Mouse (Mus musculus) stomach, embryonic 16.5 days (tissue): ENCODE data around the gene Thbs1. TPM values are rescaled to one million over a fixed set of nuclear protein-coding genes. Genes with fewer than 3 reads are reported as not detected.

ENCODE experiments used
- ATAC-seq: fragments of 200-750 bp; cut with Nextera tagmentation; 2 replicates; pipeline ENCODE4 v1.8.0; 2017; ENCODE audit warnings: moderate number of reproducible peaks, moderate TSS enrichment; ENCODE audit not compliant: insufficient read depth, low FRiP score
- H3K27ac ChIP-seq: fragments of 300-500 bp; sonication (generic); 2 replicates; pipeline ENCODE4 v1.5.1; 2014; ENCODE audit warnings: low read length
- H3K27me3 ChIP-seq: fragments of 300-500 bp; sonication (generic); 2 replicates; pipeline ENCODE4 v1.6.1; 2014; ENCODE audit warnings: low read length, control low read depth, mixed read lengths; ENCODE audit not compliant: control insufficient read depth, insufficient read depth
- H3K36me3 ChIP-seq: fragments of 300-500 bp; sonication (generic); 2 replicates; pipeline ENCODE4 v1.6.1; 2014; ENCODE audit warnings: low read length; ENCODE audit not compliant: control insufficient read depth, insufficient read depth
- H3K4me1 ChIP-seq: fragments of 300-500 bp; sonication (generic); 2 replicates; pipeline ENCODE4 v1.6.1; 2014; ENCODE audit warnings: low read length, control low read depth, mixed read lengths; ENCODE audit not compliant: control insufficient read depth, insufficient read depth
- H3K4me2 ChIP-seq: fragments of 300-500 bp; sonication (generic); 2 replicates; pipeline ENCODE4 v1.6.1; 2014; ENCODE audit warnings: low read depth, low read length, mixed read lengths
- H3K4me3 ChIP-seq: fragments of 300-500 bp; sonication (generic); replicated peaks from 2 replicates; pipeline ENCODE4 v1.5.1; 2014; ENCODE audit warnings: mild to moderate bottlenecking, low read length
- H3K9ac ChIP-seq: fragments of 300-500 bp; sonication (generic); 2 replicates; pipeline ENCODE4 v1.6.1; 2014; ENCODE audit warnings: low read length
- H3K9me3 ChIP-seq: fragments of 300-500 bp; sonication (generic); replicated peaks from 2 replicates; pipeline ENCODE4 v1.6.1; 2016; ENCODE audit warnings: low read length, control low read depth; ENCODE audit not compliant: control insufficient read depth
- WGBS: fragments of 180-500 bp; shearing (Covaris S2); extraction: QIAGEN DNeasy Blood & Tissue Kit; methylation state at CpG from one replicate; pipeline ENCODE4 v1.1.7; 2014; 5-methylcytosine and 5-hydroxymethylcytosine counted together
- polyA plus RNA-seq: library from polyadenylated mRNA; unstranded; fragments of >200 nt; fragmentation: Nextera tagmentation; extraction: Ambion mirVana; gene quantifications from 2 replicates; pipeline ENCODE4 v1.2.1, GENCODE M21; 2015

Gene Thbs1
- polyA plus RNA-seq, 1 experiment from 2014 or later = 79.3 TPM

- Histone ChIP-seq H3K4me1 (peaks cover 14% of the 10 kb centered on the region; the same call in 1 of the 2 replicates), H3K4me3 (no peak overlapping the region), H3K9ac (no peak overlapping the region), H3K27me3 (no peaks in the 10 kb centered on the region), H3K4me2 (no peak overlapping the region), H3K36me3 (no peaks in the 10 kb centered on the region), H3K27ac (no peak overlapping the region), H3K9me3 (no peaks in the 10 kb centered on the region)
- no peak for ATAC-seq
- 77% methylated on average over 3 of the region's 3 CpGs for WGBS
Observed at GRCm38 (mm10) chr2:118158095-118158494, 46.4 kb downstream of the Thbs1 start.

GRCm38 (mm10) chr2:118159126-118159525 lies 47.5 kb downstream of the Thbs1 start:
- 52% methylated on average over 6 of the region's 6 CpGs for WGBS

DNA sequence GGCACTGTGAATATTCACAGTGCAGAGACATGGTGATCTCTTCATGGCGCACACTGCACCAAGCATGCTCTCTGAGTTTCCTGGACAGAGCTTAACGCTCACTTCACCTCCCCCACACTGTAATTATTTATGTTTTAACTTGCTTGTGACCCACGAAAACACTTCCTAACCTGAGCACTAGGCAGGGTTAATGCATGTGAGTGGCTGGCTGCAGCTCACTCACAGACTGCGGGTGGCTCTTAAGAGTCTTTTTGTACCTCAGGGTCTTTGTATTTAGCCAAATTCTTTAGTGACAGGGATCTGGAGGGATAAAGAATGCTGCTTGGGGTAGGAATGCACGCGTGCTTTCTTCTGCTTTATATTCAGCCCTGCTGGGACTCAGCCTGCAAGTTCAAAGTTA lies 48.9 kb downstream of the Thbs1 start:
- 17% methylated on average over 6 of the region's 6 CpGs for WGBS
- H3K36me3 ChIP-seq = no peaks in the 10 kb centered on the region
- no peaks in the 10 kb centered on the region for H3K9me3 ChIP-seq
- ATAC-seq = peak; percentile 37; the same call in 1 of the 2 replicates
- no peak overlapping the region for H3K4me2 ChIP-seq
- no peak overlapping the region for H3K4me3 ChIP-seq
- peak overlapping the region; percentile 48 for H3K27ac ChIP-seq
- no peaks in the 10 kb centered on the region for H3K27me3 ChIP-seq
- H3K4me1 ChIP-seq = peaks cover 14% of the 10 kb centered on the region; the same call in 1 of the 2 replicates
- H3K9ac ChIP-seq = no peak overlapping the region

More at GRCm38 (mm10) chr2:118159126-118159525, 47.5 kb downstream of the Thbs1 start:
- peaks cover 14% of the 10 kb centered on the region; the same call in 1 of the 2 replicates for H3K4me1 ChIP-seq
- no peaks in the 10 kb centered on the region for H3K36me3 ChIP-seq
- no peak overlapping the region for H3K9ac ChIP-seq
- H3K27ac ChIP-seq = peak overlapping the region; percentile 44; the same call in 1 of the 2 replicates
- H3K9me3 ChIP-seq = no peaks in the 10 kb centered on the region
- no peaks in the 10 kb centered on the region for H3K27me3 ChIP-seq
- no peak for ATAC-seq
- no peak overlapping the region for H3K4me2 ChIP-seq
- H3K4me3 ChIP-seq = no peak overlapping the region

DNA sequence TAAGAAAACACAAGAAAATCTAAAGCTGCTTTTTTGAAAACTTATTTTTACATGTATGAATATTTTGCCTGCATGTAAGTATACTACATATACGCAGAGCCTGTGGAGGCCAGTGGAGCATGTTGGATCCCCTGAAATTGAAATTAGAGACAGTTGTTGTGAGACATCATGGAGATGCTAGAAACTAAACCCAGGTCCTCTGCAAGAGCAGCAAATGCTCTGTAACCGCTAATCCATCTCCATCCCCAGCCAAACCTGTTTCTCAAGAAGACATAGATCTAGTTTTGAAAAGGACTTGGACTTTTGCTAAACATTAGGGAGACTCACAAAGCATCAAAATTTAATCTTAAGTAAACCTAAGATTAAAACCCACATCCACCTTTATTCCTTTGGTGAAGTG lies 49.3 kb downstream of the Thbs1 start:
- ATAC-seq = no peak
- H3K4me1 ChIP-seq = peaks cover 14% of the 10 kb centered on the region; the same call in 1 of the 2 replicates
- H3K4me2 ChIP-seq = no peak overlapping the region
- 66% methylated on average over 2 of the region's 2 CpGs for WGBS
- H3K36me3 ChIP-seq = no peaks in the 10 kb centered on the region
- no peak overlapping the region for H3K4me3 ChIP-seq
- no peaks in the 10 kb centered on the region for H3K9me3 ChIP-seq
- H3K27ac ChIP-seq = peak overlapping the region; percentile 48; the same call in 1 of the 2 replicates
- H3K27me3 ChIP-seq = no peaks in the 10 kb centered on the region
- H3K9ac ChIP-seq = no peak overlapping the region

DNA sequence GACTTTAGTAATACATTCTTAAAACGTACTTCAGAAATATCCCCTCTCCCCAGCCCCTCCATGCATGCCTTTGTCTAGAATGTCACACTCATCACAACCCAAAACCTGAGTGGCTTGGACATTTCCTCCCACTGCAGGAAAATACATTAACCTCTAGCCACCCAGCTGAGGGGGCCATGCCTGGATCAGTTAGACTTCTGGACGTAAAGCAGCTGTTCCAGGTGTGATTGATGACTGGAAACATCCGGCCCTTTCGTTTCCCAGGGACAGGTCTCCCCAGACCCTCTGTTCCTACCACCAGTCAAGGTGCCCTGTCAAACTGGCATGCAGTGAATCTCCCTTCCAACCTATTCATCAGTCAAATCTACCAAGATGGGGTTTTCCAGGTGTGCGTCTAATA lies 50.8 kb downstream of the Thbs1 start:
- H3K4me1 ChIP-seq = peaks cover 14% of the 10 kb centered on the region; the same call in 1 of the 2 replicates
- H3K27me3 ChIP-seq = no peaks in the 10 kb centered on the region
- H3K9me3 ChIP-seq = no peaks in the 10 kb centered on the region
- H3K9ac ChIP-seq = no peak overlapping the region
- WGBS = 45% methylated on average over 5 of the region's 5 CpGs
- no peak for ATAC-seq
- H3K27ac ChIP-seq = no peak overlapping the region
- H3K4me3 ChIP-seq = no peak overlapping the region
- no peaks in the 10 kb centered on the region for H3K36me3 ChIP-seq
- no peak overlapping the region for H3K4me2 ChIP-seq

DNA sequence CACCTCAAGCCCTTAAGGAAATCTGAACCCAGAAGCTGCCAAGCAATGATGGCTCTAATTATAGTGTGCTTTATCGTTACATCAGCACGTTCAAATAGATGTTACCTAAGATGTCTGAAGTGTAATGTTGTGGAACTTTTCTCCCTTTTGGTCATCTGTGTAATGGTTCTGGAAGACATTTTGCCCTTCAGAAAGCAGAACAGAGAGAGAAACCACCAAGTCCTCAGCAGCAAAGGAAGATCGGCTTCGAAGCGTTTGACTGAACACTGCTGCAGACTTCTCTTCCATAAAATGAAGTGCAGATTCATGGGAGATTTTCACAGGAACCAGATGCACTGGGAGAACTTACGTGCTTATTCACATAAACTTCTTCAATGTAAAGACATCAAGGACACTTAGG lies 52.5 kb downstream of the Thbs1 start:
- H3K36me3 ChIP-seq = no peaks in the 10 kb centered on the region
- ATAC-seq = no peak
- no peak overlapping the region for H3K4me2 ChIP-seq
- H3K4me3 ChIP-seq = no peak overlapping the region
- no peak overlapping the region for H3K9ac ChIP-seq
- H3K27ac ChIP-seq = no peak overlapping the region
- WGBS = 84% methylated on average over 6 of the region's 6 CpGs
- no peaks in the 10 kb centered on the region for H3K9me3 ChIP-seq
- no peaks in the 10 kb centered on the region for H3K27me3 ChIP-seq
- peaks cover 11% of the 10 kb centered on the region; the same call in 1 of the 2 replicates for H3K4me1 ChIP-seq

GRCm38 (mm10) chr2:118165691-118166090 lies 54.0 kb downstream of the Thbs1 start:
- H3K9ac ChIP-seq = no peak overlapping the region
- H3K27me3 ChIP-seq = no peaks in the 10 kb centered on the region
- H3K27ac ChIP-seq = no peak overlapping the region
- ATAC-seq = no peak
- no peaks in the 10 kb centered on the region for H3K36me3 ChIP-seq
- H3K4me3 ChIP-seq = no peak overlapping the region
- H3K9me3 ChIP-seq = peaks cover 3% of the 10 kb centered on the region; the same call in 1 of the 2 replicates
- 93% methylated on average over 2 of the region's 2 CpGs for WGBS
- no peaks in the 10 kb centered on the region; the same call in 1 of the 2 replicates for H3K4me1 ChIP-seq
- H3K4me2 ChIP-seq = no peak overlapping the region

GRCm38 (mm10) chr2:118167731-118168130 lies 56.1 kb downstream of the Thbs1 start:
- no peak overlapping the region for H3K4me2 ChIP-seq
- H3K4me3 ChIP-seq = no peak overlapping the region
- no peaks in the 10 kb centered on the region for H3K27me3 ChIP-seq
- H3K9me3 ChIP-seq = peaks cover 3% of the 10 kb centered on the region; the same call in 1 of the 2 replicates
- no peak overlapping the region for H3K27ac ChIP-seq
- H3K36me3 ChIP-seq = no peaks in the 10 kb centered on the region
- WGBS = 71% methylated on average over 4 of the region's 4 CpGs
- no peaks in the 10 kb centered on the region for H3K4me1 ChIP-seq
- H3K9ac ChIP-seq = no peak overlapping the region
- ATAC-seq = no peak

DNA sequence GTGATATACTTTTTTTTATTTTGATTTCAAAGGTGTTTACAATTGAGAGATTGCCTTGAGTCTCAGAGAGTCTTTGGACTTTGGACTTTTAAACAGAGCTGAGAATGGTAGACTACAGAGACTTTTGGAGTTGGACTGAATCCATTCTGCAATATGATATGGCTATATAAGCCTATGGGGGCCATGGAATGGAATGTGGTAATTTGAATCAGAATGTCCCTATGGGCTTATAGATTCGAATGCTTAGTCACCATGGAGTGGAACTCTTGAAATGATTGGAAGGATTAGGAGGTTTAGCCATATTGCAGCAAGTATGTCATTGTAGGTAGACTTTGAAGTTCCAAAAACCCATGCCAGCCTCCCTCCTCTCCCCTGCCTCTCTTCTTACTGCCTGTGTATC lies 56.5 kb downstream of the Thbs1 start:
- no peaks in the 10 kb centered on the region for H3K4me1 ChIP-seq
- no peaks in the 10 kb centered on the region for H3K36me3 ChIP-seq
- 54% methylated on average over 1 of the region's 1 CpGs for WGBS
- no peak overlapping the region for H3K4me3 ChIP-seq
- H3K9ac ChIP-seq = no peak overlapping the region
- H3K27me3 ChIP-seq = no peaks in the 10 kb centered on the region
- H3K4me2 ChIP-seq = no peak overlapping the region
- H3K9me3 ChIP-seq = peaks cover 3% of the 10 kb centered on the region; the same call in 1 of the 2 replicates
- H3K27ac ChIP-seq = no peak overlapping the region
- ATAC-seq = no peak
